Mouse (Mus musculus) CD8-positive naive resting alpha-beta T cell, adult 2 months (primary cell): ENCODE data around the gene Psd.
A peak's percentile ranks its signal among the peaks of the same experiment; 100 is the strongest.

Source experiments
- DNase-seq, 2 experiments: peaks; one replicate each; pipeline ENCODE4 v3.0.0; 2022; ENCODE audit warnings: low read depth in 2 of 2, low spot score in 2 of 2

Psd gene

GRCm38 (mm10) chr19:46308303-46308702 lies 18.7 kb downstream of the Psd start:
- DNase-seq: no peak

GRCm38 (mm10) chr19:46307781-46308180 lies 19.2 kb downstream of the Psd start:
- DNase-seq: no peak

GRCm38 (mm10) chr19:46306751-46307289 lies 20.1 kb downstream of the Psd start:
- DNase-seq: no peak

- DNase-seq: no peak
Observed at GRCm38 (mm10) chr19:46306268-46306610, 20.7 kb downstream of the Psd start.

GRCm38 (mm10) chr19:46305432-46306267 lies 21.3 kb downstream of the Psd start:
- peak; percentile 89 to 91 for DNase-seq

GRCm38 (mm10) chr19:46304908-46305333 lies 22.0 kb downstream of the Psd start:
- DNase-seq: no peak

- DNase-seq: peak; percentile 89 to 93
Observed at GRCm38 (mm10) chr19:46304216-46304841, 22.6 kb downstream of the Psd start, which contains the start of gene Nfkb2. TSS of gene Nfkb2 (plus strand) at chr19:46304320.

- no peak for DNase-seq
Observed at GRCm38 (mm10) chr19:46303251-46304215, 23.4 kb downstream of the Psd start.

- DNase-seq: no peak
Observed at GRCm38 (mm10) chr19:46302551-46302950, 24.4 kb downstream of the Psd start.

GRCm38 (mm10) chr19:46300294-46301045 lies 26.5 kb downstream of the Psd start:
- DNase-seq: no peak

GRCm38 (mm10) chr19:46296938-46297337 lies 30.0 kb downstream of the Psd start:
- no peak for DNase-seq

GRCm38 (mm10) chr19:46290535-46291105 lies 36.3 kb downstream of the Psd start:
- DNase-seq: no peak

GRCm38 (mm10) chr19:46287566-46287965 lies 39.4 kb downstream of the Psd start:
- no peak for DNase-seq

- DNase-seq: no peak
Observed at GRCm38 (mm10) chr19:46286926-46287325, 40.0 kb downstream of the Psd start.

GRCm38 (mm10) chr19:46286047-46286446 lies 40.9 kb downstream of the Psd start:
- no peak for DNase-seq

- no peak for DNase-seq
Observed at GRCm38 (mm10) chr19:46285631-46286030, 41.3 kb downstream of the Psd start.

GRCm38 (mm10) chr19:46284686-46285085 lies 42.3 kb downstream of the Psd start:
- DNase-seq: no peak

- no peak for DNase-seq
Observed at GRCm38 (mm10) chr19:46282081-46282849, 44.7 kb downstream of the Psd start.

GRCm38 (mm10) chr19:46275307-46275706 lies 51.6 kb downstream of the Psd start:
- peak in 1 of 2 experiments; percentile 21 for DNase-seq
